In genomic region chr7:98416020-98416419, GRCm38 (mm10) we compare ENCODE assay signal across 22 mouse cellular contexts. TPM values are rescaled to one million over a fixed set of nuclear protein-coding genes. Genes with fewer than 3 reads are reported as not detected.
DNase-seq lines count a peak whose midpoint lies in the region; ATAC-seq and TF ChIP-seq lines count a peak whose summit lies in the region.
"Had no signal": no experiment of that assay in that cellular context is flagged by ENCODE, and none has a peak within 500 bp of the region (broad histone marks: within the 10 kb centered on the region; RNA-seq: fewer than 3 reads in every experiment).

No protein-coding gene starts in this region.

- H3K27ac ChIP-seq in heart, embryonic 12.5 days (ENCODE audit: poor library complexity, severe bottlenecking): peak overlapping the region; percentile 82
- peak overlapping the region; percentile 24; the same call in 1 of the 2 replicates for H3K27ac ChIP-seq in embryonic facial prominence, embryonic 12.5 days
- H3K27ac ChIP-seq in limb, embryonic 14.5 days (replicated peaks; ENCODE audit: low read depth, low read length): peak overlapping the region; percentile 26; the same call in 1 of the 2 replicates
- H3K27ac ChIP-seq in kidney, adult 2 months (ENCODE audit: insufficient read depth, low read depth, low read length): no peak overlapping the region
- H3K27ac ChIP-seq: forebrain, embryonic 13.5 days; kidney, postnatal 0 days; midbrain, embryonic 15.5 days; stomach, embryonic 15.5 days had no signal

- H3K4me1 ChIP-seq in heart, embryonic 12.5 days (replicated peaks): peaks cover 62% of the 10 kb centered on the region
- peaks cover 7% of the 10 kb centered on the region; the same call in 1 of the 2 replicates for H3K4me1 ChIP-seq in embryonic facial prominence, embryonic 12.5 days
- H3K4me1 ChIP-seq in limb, embryonic 14.5 days (ENCODE audit: control insufficient read depth, insufficient read depth, low read length): peaks cover 32% of the 10 kb centered on the region
- H3K4me1 ChIP-seq in kidney, adult 2 months (ENCODE audit: control insufficient read depth, insufficient read depth, low read length): peaks cover 4% of the 10 kb centered on the region; the same call in 1 of the 2 replicates
- H3K4me1 ChIP-seq: midbrain, embryonic 15.5 days had no signal

- ATAC-seq in heart, embryonic 12.5 days (ENCODE audit: insufficient number of reproducible peaks, low FRiP score): no peak
- no peak for ATAC-seq in embryonic facial prominence, embryonic 12.5 days (ENCODE audit: insufficient number of reproducible peaks, insufficient read depth, low FRiP score, low TSS enrichment)
- ATAC-seq in limb, embryonic 14.5 days (ENCODE audit: low FRiP score, low read depth): no peak
- ATAC-seq: forebrain, embryonic 13.5 days; hindbrain, embryonic 16.5 days had no signal

- no peak overlapping the region for H3K9ac ChIP-seq in heart, embryonic 12.5 days
- no peak overlapping the region for H3K9ac ChIP-seq in embryonic facial prominence, embryonic 12.5 days
- no peak overlapping the region for H3K9ac ChIP-seq in limb, embryonic 14.5 days (ENCODE audit: low read depth, low read length, severe bottlenecking)
- H3K9ac ChIP-seq: forebrain, embryonic 13.5 days; midbrain, embryonic 15.5 days; stomach, embryonic 15.5 days had no signal

- TF ChIP-seq CTCF in kidney, adult 2 months (conservative IDR thresholded peaks at IDR 0.05; ENCODE audit: insufficient read depth, insufficient read length, low read depth, low read length): no peak

- intact Hi-C loops in heart, postnatal 10 days (cut with DNase I): no loop called here

- H3K27me3 ChIP-seq in heart, embryonic 12.5 days (replicated peaks): no peaks in the 10 kb centered on the region
- H3K27me3 ChIP-seq in embryonic facial prominence, embryonic 12.5 days: no peaks in the 10 kb centered on the region
- H3K27me3 ChIP-seq in limb, embryonic 14.5 days (ENCODE audit: control insufficient read depth, insufficient read depth, low read length): no peaks in the 10 kb centered on the region
- H3K27me3 ChIP-seq in kidney, adult 2 months (replicated peaks; ENCODE audit: control insufficient read depth, insufficient read depth, low read length): no peaks in the 10 kb centered on the region
- H3K27me3 ChIP-seq: forebrain, embryonic 13.5 days; midbrain, embryonic 15.5 days; stomach, embryonic 15.5 days had no signal

- no peak for TF ChIP-seq POLR2A in limb, embryonic 14.5 days (IDR thresholded peaks at IDR 0.05; ENCODE audit: borderline replicate concordance, extremely low read depth, insufficient read depth, insufficient read length)
- no peak for TF ChIP-seq POLR2A in kidney, adult 2 months (IDR thresholded peaks at IDR 0.05; ENCODE audit: low read depth, low read length)

- H3K36me3 ChIP-seq in heart, embryonic 12.5 days: no peaks in the 10 kb centered on the region
- no peaks in the 10 kb centered on the region for H3K36me3 ChIP-seq in embryonic facial prominence, embryonic 12.5 days
- no peaks in the 10 kb centered on the region for H3K36me3 ChIP-seq in limb, embryonic 14.5 days (ENCODE audit: control insufficient read depth, insufficient read depth, low read length)
- no peaks in the 10 kb centered on the region for H3K36me3 ChIP-seq in kidney, adult 2 months (ENCODE audit: control insufficient read depth, insufficient read depth, low read length)
- H3K36me3 ChIP-seq: midbrain, embryonic 15.5 days; stomach, embryonic 15.5 days had no signal

- no peak overlapping the region for H3K4me3 ChIP-seq in heart, embryonic 12.5 days
- H3K4me3 ChIP-seq in embryonic facial prominence, embryonic 12.5 days: no peak overlapping the region
- H3K4me3 ChIP-seq in limb, embryonic 14.5 days (replicated peaks; ENCODE audit: low read length): no peak overlapping the region
- H3K4me3 ChIP-seq in kidney, adult 2 months (ENCODE audit: insufficient read depth, low read depth, low read length): no peak overlapping the region
- H3K4me3 ChIP-seq: forebrain, embryonic 13.5 days; midbrain, embryonic 15.5 days; stomach, embryonic 15.5 days had no signal

- DNase-seq in heart, postnatal 10 days: no peak
- peak; percentile 58 for DNase-seq in NIH3T3 (ENCODE audit: low read depth)
- DNase-seq in limb, embryonic 14.5 days (ENCODE audit: low spot score): peak; percentile 6
- DNase-seq in kidney, adult 2 months: no peak
- DNase-seq in embryo, embryonic 11 days: no peak
- DNase-seq: cerebellum, adult 9-11 months; kidney, adult 11 months; lung, adult 2 months; retina, postnatal 1 day; thymus, adult 2 months had no signal

- H3K4me2 ChIP-seq in heart, embryonic 12.5 days: no peak overlapping the region
- H3K4me2 ChIP-seq in embryonic facial prominence, embryonic 12.5 days (replicated peaks): no peak overlapping the region
- no peak overlapping the region for H3K4me2 ChIP-seq in limb, embryonic 14.5 days (replicated peaks; ENCODE audit: low read depth, low read length, severe bottlenecking)
- H3K4me2 ChIP-seq: forebrain, embryonic 13.5 days; liver, embryonic 11.5 days; midbrain, embryonic 15.5 days; stomach, embryonic 15.5 days had no signal

- H3K9me3 ChIP-seq in heart, embryonic 12.5 days (replicated peaks): no peaks in the 10 kb centered on the region
- no peaks in the 10 kb centered on the region for H3K9me3 ChIP-seq in embryonic facial prominence, embryonic 12.5 days
- H3K9me3 ChIP-seq in limb, embryonic 14.5 days (ENCODE audit: control insufficient read depth, low read length): no peaks in the 10 kb centered on the region
- H3K9me3 ChIP-seq: forebrain, embryonic 13.5 days; midbrain, embryonic 15.5 days; stomach, embryonic 15.5 days had no signal

- WGBS in heart, embryonic 12.5 days: 52% methylated on average over 4 of the region's 4 CpGs
- 59% methylated on average over 4 of the region's 4 CpGs for WGBS in embryonic facial prominence, embryonic 12.5 days
- WGBS in limb, embryonic 14.5 days: 41% methylated on average over 4 of the region's 4 CpGs
- WGBS in kidney, adult 2 months: 79% methylated on average over 4 of the region's 4 CpGs

RNA-seq across cellular contexts. Expression of gene Gucy2d, which starts 24.2 kb away (rescaled TPM):
- polyA plus RNA-seq in heart, embryonic 12.5 days (2016; fragmentation: Nextera tagmentation; extraction: Ambion mirVana): not detected in 2 replicates
- under 1 TPM; 0.12 to 0.41 TPM for total RNA-seq in heart, postnatal 10 days (2021)
- polyA plus RNA-seq in embryonic facial prominence, embryonic 12.5 days (2016; fragmentation: Nextera tagmentation; extraction: Ambion mirVana): 0.04 TPM in 1 of 2 replicates, not detected in the other
- polyA plus RNA-seq in limb, embryonic 14.5 days (2012; rRNA removed): 0.09 TPM in 1 of 2 replicates, not detected in the other
- polyA plus RNA-seq in limb, embryonic 14.5 days (2014; fragmentation: Nextera tagmentation; extraction: Ambion mirVana): not detected in 2 replicates
- polyA plus RNA-seq in kidney, adult 2 months (2012; rRNA removed): not detected in 2 replicates
- total RNA-seq: adrenal gland, adult 2 months; layer of hippocampus, postnatal 14 days; megakaryocyte-erythroid progenitor cell, adult 5-6 weeks had no signal
- polyA plus RNA-seq: adrenal gland, adult 2 months; forebrain, embryonic 13.5 days; gonadal fat pad, adult 2 months; kidney, postnatal 0 days; liver, embryonic 11.5 days; midbrain, embryonic 15.5 days had no signal

RNA-seq across cellular contexts. Expression of gene Tsku, which starts 54.9 kb away (rescaled TPM):
- 6.3 and 7.0 TPM in 2 replicates for polyA plus RNA-seq in heart, embryonic 12.5 days (2016; fragmentation: Nextera tagmentation; extraction: Ambion mirVana)
- total RNA-seq in heart, postnatal 10 days (2021): 1 to 10 TPM; 6.5 TPM
- 15.9 and 16.3 TPM in 2 replicates for polyA plus RNA-seq in embryonic facial prominence, embryonic 12.5 days (2016; fragmentation: Nextera tagmentation; extraction: Ambion mirVana)
- 44.0 and 61.0 TPM in 2 replicates for polyA plus RNA-seq in limb, embryonic 14.5 days (2012; rRNA removed)
- 28.6 and 31.4 TPM in 2 replicates for polyA plus RNA-seq in limb, embryonic 14.5 days (2014; fragmentation: Nextera tagmentation; extraction: Ambion mirVana)
- polyA plus RNA-seq in kidney, adult 2 months (2012; rRNA removed): 9.5 and 13.1 TPM in 2 replicates
- total RNA-seq: megakaryocyte-erythroid progenitor cell, adult 5-6 weeks had no signal

Comparison
In these comparisons a context has a peak if more than half of its experiments do, and no peak if none do; other contexts are left out.
1. DNase-seq: peak in NIH3T3 (single experiment) and limb, embryonic 14.5 days (single experiment); none in heart, postnatal 10 days (0 of 2), kidney, adult 2 months (single experiment) and embryo, embryonic 11 days (single experiment).